Mouse (Mus musculus) stomach, embryonic 15.5 days (tissue): Measurements from ENCODE around the gene Cbfb. TPM values are rescaled to one million over a fixed set of nuclear protein-coding genes. Genes with fewer than 3 reads are reported as not detected.

Experiments used
- ATAC-seq: fragments of 200-750 bp; cut with Nextera tagmentation; 2 replicates; pipeline ENCODE4 v1.8.0; 2017; ENCODE audit warnings: low read depth, moderate number of reproducible peaks, moderate TSS enrichment; ENCODE audit not compliant: insufficient read depth, low FRiP score
- H3K27ac ChIP-seq: fragments of 300-500 bp; sonication (generic); 2 replicates; pipeline ENCODE4 v1.5.1; 2015; ENCODE audit warnings: mild to moderate bottlenecking, inconsistent platforms
- H3K27me3 ChIP-seq: fragments of 300-500 bp; sonication (generic); replicated peaks from 2 replicates; pipeline ENCODE4 v1.6.1; 2015; ENCODE audit warnings: inconsistent platforms
- H3K36me3 ChIP-seq: fragments of 300-500 bp; sonication (generic); 2 replicates; pipeline ENCODE4 v1.6.1; 2015; ENCODE audit warnings: inconsistent platforms
- H3K4me1 ChIP-seq: fragments of 300-500 bp; sonication (generic); 2 replicates; pipeline ENCODE4 v1.6.1; 2015; ENCODE audit warnings: inconsistent platforms
- H3K4me2 ChIP-seq: fragments of 300-500 bp; sonication (generic); 2 replicates; pipeline ENCODE4 v1.6.1; 2015; ENCODE audit warnings: mild to moderate bottlenecking, inconsistent platforms
- H3K4me3 ChIP-seq: fragments of 300-500 bp; sonication (generic); replicated peaks from 2 replicates; pipeline ENCODE4 v1.5.1; 2015; ENCODE audit warnings: inconsistent platforms
- H3K9ac ChIP-seq: fragments of 300-500 bp; sonication (generic); 2 replicates; pipeline ENCODE4 v1.6.1; 2015; ENCODE audit warnings: inconsistent platforms
- H3K9me3 ChIP-seq: fragments of 300-500 bp; sonication (generic); 2 replicates; pipeline ENCODE4 v1.6.1; 2016; ENCODE audit warnings: inconsistent platforms
- WGBS: fragments of 180-500 bp; shearing (Covaris S2); methylation state at CpG from one replicate; pipeline ENCODE4 v1.1.7; 2015; 5-methylcytosine and 5-hydroxymethylcytosine counted together
- polyA plus RNA-seq: library from polyadenylated mRNA; unstranded; fragments of >200 nt; fragmentation: Nextera tagmentation; extraction: Ambion mirVana; gene quantifications from 2 replicates; pipeline ENCODE4 v1.2.1, GENCODE M21; 2015

The Cbfb gene
- polyA plus RNA-seq: 53.2 and 54.4 TPM in 2 replicates

GRCm38 (mm10) chr8:105170381-105171115, at the start of gene Cbfb:
TSS of gene Cbfb (plus strand) at chr8:105170674.
- peak within 1 kb of the TSS; percentile 68 for H3K4me2 ChIP-seq
- ATAC-seq: peak; percentile 94
- H3K4me1 ChIP-seq: peaks cover 6% of the 10 kb centered on the region; the same call in 1 of the 2 replicates
- no peaks in the 10 kb centered on the region for H3K36me3 ChIP-seq
- H3K27me3 ChIP-seq: no peaks in the 10 kb centered on the region
- peak within 1 kb of the TSS; percentile 91 for H3K9ac ChIP-seq
- no peaks in the 10 kb centered on the region for H3K9me3 ChIP-seq
- WGBS: under 1% methylated on average over 81 of the region's 86 CpGs
- peak within 1 kb of the TSS; percentile 99 for H3K27ac ChIP-seq
- H3K4me3 ChIP-seq: peak within 1 kb of the TSS; percentile 83

- WGBS: 80% methylated on average over 9 of the region's 9 CpGs
- no peak overlapping the region for H3K27ac ChIP-seq
- H3K4me1 ChIP-seq: no peaks in the 10 kb centered on the region
- no peaks in the 10 kb centered on the region for H3K36me3 ChIP-seq
- H3K9me3 ChIP-seq: no peaks in the 10 kb centered on the region
- no peak for ATAC-seq
- no peak overlapping the region for H3K4me3 ChIP-seq
- H3K27me3 ChIP-seq: no peaks in the 10 kb centered on the region
- no peak overlapping the region for H3K9ac ChIP-seq
- H3K4me2 ChIP-seq: no peak overlapping the region
These were observed 40.6 kb upstream of the Cbfb start for GRCm38 (mm10) chr8:105129864-105130263.

DNA sequence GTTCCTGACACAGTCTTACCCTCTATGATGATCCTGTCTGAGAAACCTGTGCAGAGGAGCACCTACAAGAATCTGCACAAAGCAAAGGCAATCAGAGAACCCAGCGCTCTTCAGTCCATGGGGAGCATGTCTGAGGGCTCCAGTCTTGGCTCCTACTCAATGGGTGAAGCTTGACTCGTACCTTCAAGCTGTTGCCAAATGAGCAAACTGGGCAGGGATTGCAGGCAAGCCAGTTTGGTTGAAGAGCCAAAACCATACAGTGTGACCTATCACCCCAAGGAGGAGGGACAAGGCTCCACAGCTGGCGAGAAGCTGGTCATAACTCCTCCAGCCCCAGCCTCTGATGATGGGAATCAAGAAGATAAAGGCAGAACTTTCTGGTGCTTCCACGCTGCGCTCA, 39.0 kb upstream of the Cbfb start, which contains the start of gene Ces4a:
Gene Ces4a, plus strand, starts transcription at position 292 of the 400 bp plus-strand sequence.
- H3K36me3 ChIP-seq: no peaks in the 10 kb centered on the region
- ATAC-seq: no peak
- no peaks in the 10 kb centered on the region for H3K9me3 ChIP-seq
- H3K27ac ChIP-seq: no peak within 1 kb of the TSS
- H3K4me2 ChIP-seq: no peak within 1 kb of the TSS
- 83% methylated on average over 5 of the region's 5 CpGs for WGBS
- no peaks in the 10 kb centered on the region for H3K27me3 ChIP-seq
- no peaks in the 10 kb centered on the region for H3K4me1 ChIP-seq
- H3K4me3 ChIP-seq: no peak within 1 kb of the TSS
- no peak within 1 kb of the TSS for H3K9ac ChIP-seq

GRCm38 (mm10) chr8:105138423-105138822, 32.1 kb upstream of the Cbfb start:
- Histone ChIP-seq H3K4me3 (no peak overlapping the region), H3K4me1 (no peaks in the 10 kb centered on the region), H3K27me3 (no peaks in the 10 kb centered on the region), H3K4me2 (no peak overlapping the region), H3K36me3 (no peaks in the 10 kb centered on the region), H3K9ac (no peak overlapping the region), H3K9me3 (no peaks in the 10 kb centered on the region), H3K27ac (no peak overlapping the region)
- ATAC-seq: no peak
- 23% methylated on average over 4 of the region's 4 CpGs for WGBS

- Histone ChIP-seq H3K4me3 (no peak overlapping the region), H3K36me3 (no peaks in the 10 kb centered on the region), H3K4me2 (peak overlapping the region; percentile 23), H3K9ac (no peak overlapping the region), H3K27me3 (no peaks in the 10 kb centered on the region), H3K4me1 (no peaks in the 10 kb centered on the region), H3K9me3 (no peaks in the 10 kb centered on the region), H3K27ac (no peak overlapping the region)
- no peak for ATAC-seq
- 29% methylated on average over 19 of the region's 19 CpGs for WGBS
These were observed 28.1 kb upstream of the Cbfb start for GRCm38 (mm10) chr8:105142395-105142794.

GRCm38 (mm10) chr8:105151654-105152053, 18.8 kb upstream of the Cbfb start:
- Histone ChIP-seq H3K36me3 (no peaks in the 10 kb centered on the region), H3K4me1 (peaks cover 11% of the 10 kb centered on the region; the same call in 1 of the 2 replicates), H3K27me3 (no peaks in the 10 kb centered on the region; the same call in 1 of the 2 replicates), H3K9me3 (no peaks in the 10 kb centered on the region), H3K27ac (no peak overlapping the region), H3K4me3 (no peak overlapping the region), H3K4me2 (no peak overlapping the region), H3K9ac (no peak overlapping the region)
- 68% methylated on average over 4 of the region's 4 CpGs for WGBS
- ATAC-seq: no peak

DNA sequence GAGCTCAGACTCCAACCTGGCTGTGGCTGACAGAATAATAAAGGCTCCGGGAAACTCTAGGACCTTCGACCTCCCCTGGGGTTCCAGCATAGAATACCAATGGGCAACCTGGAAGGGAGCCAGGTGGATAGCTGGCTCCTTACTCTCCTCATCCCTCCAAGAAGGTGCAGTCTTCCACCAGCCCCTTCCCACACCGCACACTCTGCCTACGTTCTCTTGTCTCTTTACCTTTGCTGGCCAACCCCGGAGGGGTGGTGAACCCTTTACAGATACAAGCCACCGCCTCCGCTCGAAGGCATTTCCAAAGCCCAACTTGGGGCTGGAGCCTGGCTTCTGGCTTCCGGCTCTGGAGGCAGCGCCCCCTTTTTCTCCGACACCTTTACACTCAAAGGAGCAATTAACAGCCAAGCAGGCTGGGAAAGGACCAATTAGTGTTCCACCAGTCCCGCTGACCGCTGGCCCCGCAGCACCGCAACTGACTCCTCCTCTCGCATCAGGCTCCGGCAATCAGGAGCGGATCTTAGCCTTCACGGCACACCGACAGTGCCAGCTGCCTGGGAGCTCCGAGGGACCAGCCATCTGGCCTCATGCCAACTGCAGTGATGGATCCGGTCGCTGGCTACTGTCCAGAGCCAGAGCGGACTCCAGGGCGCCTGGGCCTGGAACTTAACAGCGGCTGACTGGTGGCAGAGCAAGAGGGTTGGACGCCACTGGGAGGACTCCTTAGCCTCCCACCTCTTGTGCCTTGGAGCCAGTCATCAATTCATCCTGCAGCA, 17.7 kb upstream of the Cbfb start:
- Histone ChIP-seq H3K36me3 (no peaks in the 10 kb centered on the region), H3K27ac (no peak overlapping the region), H3K4me3 (peak overlapping the region; percentile 31), H3K4me2 (peak overlapping the region; percentile 61), H3K4me1 (peaks cover 11% of the 10 kb centered on the region; the same call in 1 of the 2 replicates), H3K9ac (no peak overlapping the region), H3K27me3 (no peaks in the 10 kb centered on the region; the same call in 1 of the 2 replicates), H3K9me3 (no peaks in the 10 kb centered on the region)
- ATAC-seq: peak; percentile 61; the same call in 1 of the 2 replicates
- 4% methylated on average over 27 of the region's 27 CpGs for WGBS

DNA sequence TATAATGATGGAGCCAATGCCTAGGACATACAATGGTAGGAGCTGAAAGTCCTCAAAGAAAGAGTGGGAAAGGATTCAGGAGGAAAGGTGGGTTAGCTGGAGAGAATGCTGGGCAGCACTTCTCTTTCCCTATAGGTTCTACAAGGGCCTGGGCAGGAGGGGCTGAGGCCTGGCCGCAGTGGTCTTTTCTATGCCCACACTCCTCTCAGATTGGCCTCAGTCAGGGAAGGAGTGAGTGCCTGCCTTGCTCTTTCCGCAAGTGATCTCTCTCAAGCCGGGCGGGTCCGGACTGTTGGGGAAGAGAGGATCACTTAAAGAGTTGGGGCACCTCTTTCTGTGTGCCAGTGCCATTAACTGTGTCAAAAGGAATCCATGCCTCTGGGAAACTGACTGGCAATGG, 16.2 kb upstream of the Cbfb start:
- Histone ChIP-seq H3K27ac (no peak overlapping the region), H3K9ac (no peak overlapping the region), H3K4me3 (no peak overlapping the region), H3K4me2 (no peak overlapping the region), H3K36me3 (no peaks in the 10 kb centered on the region), H3K27me3 (no peaks in the 10 kb centered on the region; the same call in 1 of the 2 replicates), H3K4me1 (peaks cover 11% of the 10 kb centered on the region; the same call in 1 of the 2 replicates), H3K9me3 (no peaks in the 10 kb centered on the region)
- no peak for ATAC-seq
- WGBS: 87% methylated on average over 5 of the region's 5 CpGs

DNA sequence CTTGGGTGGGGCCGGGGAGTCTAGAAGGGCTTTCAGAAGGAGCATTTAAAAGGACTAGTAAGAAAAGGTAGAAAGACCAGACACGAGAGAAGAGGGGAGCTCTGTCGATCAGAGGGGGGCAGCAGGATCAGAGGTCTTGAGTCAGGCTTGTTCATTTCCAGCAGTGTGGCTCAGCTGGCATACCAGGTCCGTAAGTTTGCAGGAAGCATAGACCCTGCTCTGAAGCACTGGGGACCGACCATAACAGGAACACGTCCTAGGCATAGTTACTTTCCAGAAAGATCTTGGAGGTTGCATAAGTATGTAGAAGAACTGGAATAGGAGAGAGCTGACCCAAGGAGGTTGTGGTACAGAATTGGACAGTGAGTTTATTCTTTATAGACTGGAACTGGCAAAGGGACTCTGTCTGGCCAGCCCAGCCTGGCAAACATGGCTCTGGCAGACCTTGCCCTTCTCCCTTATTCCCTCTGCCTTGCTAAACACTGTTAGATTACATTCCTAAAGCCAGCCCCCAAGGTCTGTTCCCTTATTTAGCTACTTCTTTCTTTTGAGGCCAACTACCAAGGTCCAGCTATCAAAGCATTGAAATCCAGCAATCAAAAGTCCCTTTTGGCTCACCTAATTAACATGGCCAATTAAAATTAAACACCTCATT, 15.3 kb upstream of the Cbfb start:
- Histone ChIP-seq H3K4me3 (no peak overlapping the region), H3K4me1 (peaks cover 11% of the 10 kb centered on the region; the same call in 1 of the 2 replicates), H3K4me2 (no peak overlapping the region), H3K9me3 (no peaks in the 10 kb centered on the region), H3K27me3 (no peaks in the 10 kb centered on the region; the same call in 1 of the 2 replicates), H3K9ac (no peak overlapping the region), H3K36me3 (no peaks in the 10 kb centered on the region), H3K27ac (no peak overlapping the region)
- 82% methylated on average over 6 of the region's 6 CpGs for WGBS
- ATAC-seq: no peak

- no peak for ATAC-seq
- 51% methylated on average over 10 of the region's 10 CpGs for WGBS
- Histone ChIP-seq H3K4me1 (peaks cover 10% of the 10 kb centered on the region; the same call in 1 of the 2 replicates), H3K9me3 (no peaks in the 10 kb centered on the region), H3K4me3 (no peak overlapping the region), H3K27ac (no peak overlapping the region), H3K9ac (no peak overlapping the region), H3K4me2 (no peak overlapping the region), H3K36me3 (no peaks in the 10 kb centered on the region), H3K27me3 (no peaks in the 10 kb centered on the region; the same call in 1 of the 2 replicates)
These were observed 12.9 kb upstream of the Cbfb start for GRCm38 (mm10) chr8:105157555-105157954.

DNA sequence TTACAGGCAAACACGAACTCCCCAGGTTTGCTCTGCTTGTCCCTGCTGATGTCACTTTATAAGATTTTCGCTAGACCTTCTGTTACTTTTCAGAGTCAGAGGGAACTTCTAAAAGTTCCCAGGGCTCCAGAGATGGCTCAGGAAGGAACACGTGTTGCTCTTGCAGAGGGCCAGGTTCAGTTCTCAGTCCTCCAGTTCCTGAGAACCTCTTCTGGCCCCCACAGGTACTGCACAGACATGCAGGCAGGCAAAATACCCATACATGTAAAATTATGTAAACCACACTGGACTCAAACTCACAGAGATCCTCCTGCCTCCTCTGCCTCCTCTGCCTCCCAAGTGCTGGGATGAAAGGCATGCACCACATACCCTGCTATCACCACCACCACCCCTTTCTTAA, 12.4 kb upstream of the Cbfb start:
- no peak overlapping the region for H3K27ac ChIP-seq
- 64% methylated on average over 3 of the region's 3 CpGs for WGBS
- no peak overlapping the region for H3K4me3 ChIP-seq
- no peaks in the 10 kb centered on the region for H3K36me3 ChIP-seq
- H3K4me1 ChIP-seq: peaks cover 4% of the 10 kb centered on the region; the same call in 1 of the 2 replicates
- H3K9me3 ChIP-seq: no peaks in the 10 kb centered on the region
- ATAC-seq: no peak
- no peaks in the 10 kb centered on the region for H3K27me3 ChIP-seq
- no peak overlapping the region for H3K9ac ChIP-seq
- no peak overlapping the region for H3K4me2 ChIP-seq
